Mouse (Mus musculus) brown adipose tissue, adult 24 weeks (tissue): ENCODE data around the gene Dnal4. TPM values are rescaled to one million over a fixed set of nuclear protein-coding genes. Genes with fewer than 3 reads are reported as not detected.

ENCODE experiments used
- H3K27ac ChIP-seq: fragments of 200-500 bp; replicated peaks from 2 replicates; pipeline ENCODE4 v1.5.1; 2012; ENCODE audit warnings: low read depth, mild to moderate bottlenecking, low read length
- H3K4me1 ChIP-seq: fragments of 200-500 bp; 2 replicates; pipeline ENCODE4 v1.6.1; 2012; ENCODE audit warnings: low read length, mixed read lengths; ENCODE audit not compliant: control insufficient read depth, insufficient read depth, insufficient read length
- H3K4me3 ChIP-seq: fragments of 200-500 bp; 2 replicates; pipeline ENCODE4 v1.5.1; 2012; ENCODE audit warnings: low read depth, mild to moderate bottlenecking, low read length, moderate library complexity; ENCODE audit not compliant: insufficient read depth
- polyA plus RNA-seq: library from polyadenylated mRNA; stranded (reverse); fragments of >200 nt; gene quantifications from 2 replicates; pipeline ENCODE4 v1.2.4, GENCODE M21; 2012; ENCODE audit not compliant: missing spikeins, insufficient read depth, insufficient read length

Gene Dnal4
- polyA plus RNA-seq, 1 experiment = 13.5 TPM

DNA sequence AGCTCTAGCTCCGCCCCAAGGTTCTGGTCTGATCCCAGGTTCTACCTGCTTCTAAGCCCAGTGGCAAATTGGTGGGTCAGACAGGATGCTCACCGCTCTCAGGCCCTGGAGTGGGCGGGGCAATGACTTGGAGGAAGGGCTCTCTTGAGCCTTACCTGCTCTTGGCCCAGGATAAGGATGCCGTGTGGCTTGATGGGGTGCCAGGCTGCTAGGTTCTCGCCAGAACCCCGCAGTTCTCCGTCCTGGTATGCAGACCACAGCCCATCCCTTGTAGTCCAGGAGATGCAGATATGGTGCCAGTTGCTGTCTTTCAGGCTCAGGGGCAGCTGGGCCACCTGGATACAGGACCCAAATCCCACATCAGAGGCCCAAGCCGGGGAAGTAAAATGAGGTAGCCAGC lies 12.5 kb upstream of the Dnal4 start:
- Histone ChIP-seq H3K4me1 (no peaks in the 10 kb centered on the region), H3K4me3 (no peak overlapping the region), H3K27ac (no peak overlapping the region)

GRCm38 (mm10) chr15:79787815-79788214 lies 10.2 kb upstream of the Dnal4 start:
- Histone ChIP-seq H3K4me1 (no peaks in the 10 kb centered on the region), H3K4me3 (no peak overlapping the region), H3K27ac (no peak overlapping the region)

GRCm38 (mm10) chr15:79785056-79785455 lies 7.4 kb upstream of the Dnal4 start:
- H3K27ac ChIP-seq = no peak overlapping the region
- no peaks in the 10 kb centered on the region for H3K4me1 ChIP-seq
- no peak overlapping the region for H3K4me3 ChIP-seq

DNA sequence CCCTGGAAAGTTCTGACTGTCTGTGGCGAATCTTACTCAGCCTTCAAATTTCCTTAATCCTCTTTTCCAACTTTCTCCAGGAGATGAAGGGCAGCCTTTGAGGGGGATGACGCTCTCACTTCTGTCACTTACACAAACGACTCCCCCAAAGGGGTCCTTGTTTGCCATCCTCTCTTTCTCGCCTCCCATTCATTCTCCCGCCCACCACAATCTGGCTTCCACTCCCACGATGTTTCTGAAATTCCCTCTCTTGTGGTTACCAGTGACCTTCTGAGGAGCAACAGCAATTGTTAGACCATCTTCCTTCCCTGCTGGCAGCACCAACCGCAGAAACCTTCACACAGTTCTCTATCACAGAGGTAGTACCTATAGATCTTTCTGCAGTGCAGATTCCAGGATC lies 2.0 kb downstream of the Dnal4 start:
- no peak overlapping the region for H3K4me3 ChIP-seq
- H3K27ac ChIP-seq = no peak overlapping the region
- H3K4me1 ChIP-seq = no peaks in the 10 kb centered on the region

- H3K4me3 ChIP-seq = peak overlapping the region; percentile 78
- 0 out of 2 replicates have a peak, but pooled peaks cover 4% of the 10 kb centered on the region for H3K4me1 ChIP-seq
These were observed 3.3 kb downstream of the Dnal4 start for GRCm38 (mm10) chr15:79774117-79775027.

GRCm38 (mm10) chr15:79770629-79771240 lies 6.9 kb downstream of the Dnal4 start:
- H3K27ac ChIP-seq = no peak overlapping the region
- no peak overlapping the region for H3K4me3 ChIP-seq
- peaks cover 8% of the 10 kb centered on the region for H3K4me1 ChIP-seq

More at GRCm38 (mm10) chr15:79774117-79775027, 3.3 kb downstream of the Dnal4 start:
- H3K27ac ChIP-seq = peak overlapping the region; percentile 60

DNA sequence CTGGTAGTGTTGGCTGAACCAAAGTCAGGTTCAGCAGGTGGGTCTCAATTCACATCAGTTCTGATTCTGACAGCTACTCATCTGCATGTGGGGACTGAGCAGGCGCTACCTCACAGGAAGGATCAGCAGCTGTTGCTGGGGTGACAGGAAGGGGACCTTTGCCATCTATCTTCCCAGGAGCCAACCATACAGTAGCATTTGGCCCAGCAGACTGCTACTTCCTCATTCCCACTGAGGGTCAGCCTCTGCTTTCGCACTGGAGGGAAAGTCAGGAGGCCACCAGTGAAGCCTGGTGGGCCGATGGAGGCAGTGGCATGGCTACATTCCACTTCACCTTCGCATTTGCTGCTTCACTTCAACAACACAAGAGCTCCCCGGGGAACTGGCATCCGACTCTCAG lies 9.3 kb downstream of the Dnal4 start:
- no peak overlapping the region for H3K4me3 ChIP-seq
- 0 out of 2 replicates have a peak overlapping the region, but pooled peaks have one; percentile 15 for H3K27ac ChIP-seq
- peaks cover 16% of the 10 kb centered on the region for H3K4me1 ChIP-seq

DNA sequence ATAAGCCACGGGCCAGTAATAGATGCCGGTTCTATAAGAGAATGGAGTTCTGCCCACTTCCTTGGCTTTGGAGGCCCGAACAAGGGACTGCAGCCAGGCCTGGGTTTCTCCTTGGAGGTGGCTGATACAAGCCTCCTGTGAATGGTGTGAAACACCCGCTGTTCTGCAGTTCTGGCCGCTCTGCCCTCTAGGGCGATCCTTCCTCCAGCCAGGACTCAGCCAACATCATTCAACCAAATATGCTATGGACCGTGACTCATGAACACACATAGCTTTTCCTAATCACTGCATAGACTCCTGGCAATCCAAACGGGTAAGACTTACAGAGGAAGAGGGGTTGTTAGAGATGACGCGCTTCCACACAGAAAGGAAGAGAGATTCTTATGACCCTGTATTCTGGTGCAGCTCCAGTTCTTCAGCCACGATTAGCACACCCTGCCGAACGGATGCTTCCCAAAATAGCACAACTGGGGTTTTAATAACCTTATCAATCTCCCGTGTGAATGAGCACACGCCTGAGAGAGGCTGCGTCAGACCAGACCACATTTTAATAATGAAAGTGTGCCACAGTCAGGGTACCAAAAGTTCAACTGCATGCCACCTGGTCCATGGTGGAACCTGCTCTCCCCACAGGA lies 10.2 kb downstream of the Dnal4 start:
- Histone ChIP-seq H3K27ac (no peak overlapping the region), H3K4me1 (peaks cover 16% of the 10 kb centered on the region), H3K4me3 (no peak overlapping the region)

GRCm38 (mm10) chr15:79766586-79767071 lies 11.0 kb downstream of the Dnal4 start:
- H3K4me3 ChIP-seq = no peak overlapping the region
- peaks cover 16% of the 10 kb centered on the region for H3K4me1 ChIP-seq
- H3K27ac ChIP-seq = no peak overlapping the region

- Histone ChIP-seq H3K27ac (no peak overlapping the region), H3K4me3 (no peak overlapping the region), H3K4me1 (peaks cover 16% of the 10 kb centered on the region)
These were observed 11.5 kb downstream of the Dnal4 start for GRCm38 (mm10) chr15:79766168-79766567.

DNA sequence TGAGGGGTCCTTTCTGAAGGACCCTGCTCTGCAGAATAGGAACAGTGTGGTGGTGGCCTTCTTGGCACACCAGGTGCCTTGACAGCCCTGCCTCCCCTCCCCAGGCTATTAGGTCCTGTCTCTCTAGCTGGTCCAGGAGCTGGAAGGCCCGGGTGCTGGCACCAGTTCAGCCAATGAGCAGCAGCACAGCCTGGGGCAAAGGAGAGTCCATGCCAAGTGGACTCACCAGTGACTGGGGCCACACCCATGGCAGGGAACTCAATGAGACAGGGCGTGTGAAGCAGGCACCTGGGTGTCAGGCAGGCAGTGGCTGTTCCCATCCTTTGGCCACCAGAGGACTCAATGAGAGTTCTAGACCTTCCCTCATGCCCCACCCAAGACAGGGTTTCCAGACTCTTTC lies 12.3 kb downstream of the Dnal4 start:
- Histone ChIP-seq H3K4me1 (peaks cover 16% of the 10 kb centered on the region), H3K4me3 (no peak overlapping the region), H3K27ac (no peak overlapping the region)

GRCm38 (mm10) chr15:79764539-79765267 lies 12.9 kb downstream of the Dnal4 start:
- H3K27ac ChIP-seq = no peak overlapping the region
- no peak overlapping the region for H3K4me3 ChIP-seq
- H3K4me1 ChIP-seq = peaks cover 13% of the 10 kb centered on the region

DNA sequence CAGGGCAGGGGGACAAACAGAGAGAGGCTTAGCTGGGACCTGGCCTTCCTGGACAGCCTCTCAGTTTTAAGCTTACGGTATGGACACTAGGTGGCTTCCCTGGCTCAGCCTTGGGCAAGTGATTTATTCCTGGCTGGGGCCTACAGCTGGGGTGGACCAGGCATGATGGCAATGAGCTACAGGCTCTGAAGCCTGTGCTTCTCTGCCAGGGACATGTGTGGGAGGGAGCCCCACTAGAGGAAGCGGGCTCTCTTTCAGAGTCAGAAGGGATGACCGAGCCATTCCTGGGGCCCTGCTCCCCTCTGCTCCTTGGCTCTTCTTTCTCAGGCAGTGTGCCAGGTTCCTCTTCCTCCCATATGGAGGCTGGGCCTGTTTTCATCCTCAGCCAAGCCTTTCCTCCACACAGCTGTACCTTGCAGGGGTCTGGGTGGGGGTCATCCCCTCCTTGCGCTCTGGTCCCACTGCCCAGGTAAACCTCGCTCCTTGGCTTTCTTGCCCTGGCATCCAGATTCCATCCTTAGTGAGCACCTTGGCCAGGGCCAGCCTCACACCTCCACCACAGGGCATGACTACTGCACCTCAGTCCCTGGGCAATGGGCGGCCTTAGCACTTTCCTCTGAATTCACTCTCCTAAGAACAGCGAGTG lies 13.9 kb downstream of the Dnal4 start:
- no peak overlapping the region for H3K27ac ChIP-seq
- no peak overlapping the region for H3K4me3 ChIP-seq
- H3K4me1 ChIP-seq = peaks cover 11% of the 10 kb centered on the region

- H3K4me1 ChIP-seq = peaks cover 8% of the 10 kb centered on the region
- no peak overlapping the region for H3K27ac ChIP-seq
- H3K4me3 ChIP-seq = no peak overlapping the region
These were observed 14.6 kb downstream of the Dnal4 start for GRCm38 (mm10) chr15:79763001-79763400.
